Mouse (Mus musculus): ENCODE measurements around the gene Oxgr1. TPM values are rescaled to one million over a fixed set of nuclear protein-coding genes. Genes with fewer than 3 reads are reported as not detected.
"Not testable (repeated sequence)": the region's sequence is repeated elsewhere in the genome, so short reads cannot be mapped to it uniquely, and the experiment has no call there.

Gene Oxgr1
- polyA plus RNA-seq, 1 experiment from 2014 or later = 0.05 TPM

DNA sequence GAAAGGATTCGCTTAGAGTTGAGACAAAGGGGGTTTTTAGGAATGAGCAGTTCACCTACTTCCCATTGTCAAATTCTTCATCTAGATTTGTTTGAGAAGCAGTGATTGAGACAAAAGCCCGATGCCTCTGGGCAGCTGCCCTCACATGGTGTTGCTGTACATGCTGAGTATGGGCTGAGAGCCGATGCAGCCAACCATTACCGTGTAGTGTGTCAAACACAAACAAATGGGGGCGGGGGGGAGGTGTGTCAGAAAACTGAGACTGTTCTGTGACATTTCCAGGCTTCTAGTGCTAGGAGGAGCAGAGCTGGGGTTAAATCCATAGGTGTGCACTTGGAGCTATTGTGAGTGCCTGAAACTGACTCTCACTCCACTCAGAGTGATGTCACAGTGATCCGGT is 55.5 kb downstream of the Oxgr1 start:
- H3K36me3 ChIP-seq (ENCODE audit: control insufficient read depth, insufficient read depth) = no peaks in the 10 kb centered on the region
- no peak for ATAC-seq (replicated peaks; ENCODE audit: extremely low read depth, insufficient read depth, low FRiP score)
- H3K4me2 ChIP-seq (ENCODE audit: low read depth, low read length) = no peak overlapping the region
- H3K9ac ChIP-seq (ENCODE audit: low read length) = no peak overlapping the region
- H3K4me3 ChIP-seq (ENCODE audit: low read length) = no peak overlapping the region
- peaks cover 3% of the 10 kb centered on the region; the same call in 1 of the 2 replicates for H3K9me3 ChIP-seq (replicated peaks; ENCODE audit: control insufficient read depth, low read length)
- no peaks in the 10 kb centered on the region for H3K4me1 ChIP-seq (ENCODE audit: control insufficient read depth, insufficient read depth, low read length)
- H3K27ac ChIP-seq (ENCODE audit: low read length) = no peak overlapping the region
- 76% methylated on average over 6 of the region's 6 CpGs for WGBS
- H3K27me3 ChIP-seq (ENCODE audit: control insufficient read depth, insufficient read depth, low read length) = no peaks in the 10 kb centered on the region

DNA sequence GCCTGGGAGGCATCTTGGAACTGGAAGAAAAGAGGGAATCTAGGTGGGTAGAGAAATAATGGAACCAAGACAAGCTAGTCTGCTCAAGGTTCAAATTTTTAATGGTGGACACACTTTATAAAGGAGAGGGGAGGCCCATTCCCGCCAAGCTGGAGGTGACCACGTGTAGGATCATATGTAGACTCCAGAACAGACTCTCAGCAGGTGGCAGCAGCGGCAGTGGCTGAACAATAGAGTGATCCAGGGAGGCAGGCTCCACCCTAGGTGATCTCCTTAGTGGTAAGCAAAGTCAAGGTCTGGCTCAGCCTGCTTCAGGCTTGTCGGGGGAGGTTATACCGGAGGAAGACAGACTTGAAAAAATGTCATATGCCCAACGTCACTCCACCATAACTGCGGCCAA is 55.9 kb downstream of the Oxgr1 start:
- ATAC-seq (replicated peaks; ENCODE audit: extremely low read depth, insufficient read depth, low FRiP score); H3K27ac ChIP-seq (ENCODE audit: low read length); H3K9me3 ChIP-seq (replicated peaks; ENCODE audit: control insufficient read depth, low read length); H3K4me1 ChIP-seq (ENCODE audit: control insufficient read depth, insufficient read depth, low read length); H3K4me3 ChIP-seq (ENCODE audit: low read length); H3K27me3 ChIP-seq (ENCODE audit: control insufficient read depth, insufficient read depth, low read length); H3K36me3 ChIP-seq (ENCODE audit: control insufficient read depth, insufficient read depth); H3K4me2 ChIP-seq (ENCODE audit: low read depth, low read length); H3K9ac ChIP-seq (ENCODE audit: low read length): not testable (repeated sequence)
- WGBS = 82% methylated on average over 7 of the region's 7 CpGs

DNA sequence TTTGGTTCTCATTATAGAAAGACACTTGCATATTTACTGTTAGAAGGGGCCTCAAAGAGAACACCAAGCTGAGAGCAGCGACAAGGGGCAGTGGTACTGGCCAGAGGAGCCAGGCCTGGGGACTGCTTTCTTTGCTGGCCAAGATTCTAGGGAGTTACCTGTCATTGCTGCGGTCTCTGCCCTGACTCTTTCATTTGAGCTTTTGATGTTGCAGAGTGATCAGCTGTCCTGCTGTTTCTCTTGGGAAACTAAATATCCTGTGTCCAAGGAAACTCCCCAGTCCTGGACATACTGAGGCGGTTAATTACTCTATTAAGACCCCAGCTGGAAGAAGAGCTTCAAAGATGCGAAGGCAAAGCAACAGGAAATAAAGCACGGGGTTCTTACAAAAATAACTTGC is 60.9 kb downstream of the Oxgr1 start:
- no peak overlapping the region for H3K4me3 ChIP-seq (ENCODE audit: low read length)
- no peaks in the 10 kb centered on the region for H3K27me3 ChIP-seq (ENCODE audit: control insufficient read depth, insufficient read depth, low read length)
- H3K4me2 ChIP-seq (ENCODE audit: low read depth, low read length) = no peak overlapping the region
- H3K36me3 ChIP-seq (ENCODE audit: control insufficient read depth, insufficient read depth) = no peaks in the 10 kb centered on the region
- peaks cover 3% of the 10 kb centered on the region; the same call in 1 of the 2 replicates for H3K9me3 ChIP-seq (replicated peaks; ENCODE audit: control insufficient read depth, low read length)
- no peaks in the 10 kb centered on the region for H3K4me1 ChIP-seq (ENCODE audit: control insufficient read depth, insufficient read depth, low read length)
- ATAC-seq (replicated peaks; ENCODE audit: extremely low read depth, insufficient read depth, low FRiP score) = no peak
- H3K27ac ChIP-seq (ENCODE audit: low read length) = no peak overlapping the region
- WGBS = 69% methylated on average over 5 of the region's 5 CpGs
- no peak overlapping the region for H3K9ac ChIP-seq (ENCODE audit: low read length)

DNA sequence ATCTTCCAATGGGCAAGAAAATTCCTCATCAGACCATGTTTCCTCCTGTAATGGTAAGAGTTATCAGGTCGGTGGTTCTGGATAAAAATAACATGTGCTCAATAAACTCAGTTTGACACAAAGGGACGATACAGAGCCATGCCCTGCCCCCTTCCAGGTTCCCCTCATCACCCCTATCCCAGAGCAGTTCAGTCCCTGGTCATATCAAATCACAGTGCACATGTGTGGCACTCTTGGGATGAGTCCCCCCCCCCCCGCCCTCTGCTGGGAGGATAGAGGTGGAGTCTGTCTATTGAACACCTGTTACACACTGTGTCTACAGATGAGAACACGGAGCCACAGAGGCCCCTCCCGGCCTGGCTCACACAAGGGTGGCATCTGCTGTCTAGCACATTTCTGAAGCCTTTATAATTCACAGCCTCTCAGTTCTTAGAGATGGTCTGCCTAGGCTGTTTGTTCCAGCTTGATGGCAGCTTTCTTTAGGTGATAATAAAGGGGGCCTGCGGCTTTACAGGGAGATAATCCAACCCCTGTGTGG is 61.5 kb downstream of the Oxgr1 start:
- Histone ChIP-seq H3K4me3 (ENCODE audit: low read length) (no peak overlapping the region), H3K36me3 (ENCODE audit: control insufficient read depth, insufficient read depth) (no peaks in the 10 kb centered on the region), H3K9ac (ENCODE audit: low read length) (no peak overlapping the region), H3K27ac (ENCODE audit: low read length) (no peak overlapping the region), H3K4me2 (ENCODE audit: low read depth, low read length) (no peak overlapping the region), H3K27me3 (ENCODE audit: control insufficient read depth, insufficient read depth, low read length) (no peaks in the 10 kb centered on the region), H3K4me1 (ENCODE audit: control insufficient read depth, insufficient read depth, low read length) (no peaks in the 10 kb centered on the region), H3K9me3 (replicated peaks; ENCODE audit: control insufficient read depth, low read length) (peaks cover 3% of the 10 kb centered on the region; the same call in 1 of the 2 replicates)
- no peak for ATAC-seq (replicated peaks; ENCODE audit: extremely low read depth, insufficient read depth, low FRiP score)
- 65% methylated on average over 6 of the region's 6 CpGs for WGBS

Other genes with a start within 250 kb of the Oxgr1 start
- 129 and 142 TPM in 2 replicates for gene Mbnl2, start 233.2 kb upstream of the Oxgr1 start, polyA plus RNA-seq (2015; fragmentation: Nextera tagmentation; extraction: Ambion mirVana)

Data from heart, embryonic 16.5 days (tissue).